Mouse (Mus musculus) right cerebral cortex, postnatal 14 days (tissue): ENCODE measurements around the gene Pde2a.

Source experiments
- DNase-seq: peaks from one replicate; pipeline ENCODE4 v3.0.0; 2022

Pde2a gene

DNA sequence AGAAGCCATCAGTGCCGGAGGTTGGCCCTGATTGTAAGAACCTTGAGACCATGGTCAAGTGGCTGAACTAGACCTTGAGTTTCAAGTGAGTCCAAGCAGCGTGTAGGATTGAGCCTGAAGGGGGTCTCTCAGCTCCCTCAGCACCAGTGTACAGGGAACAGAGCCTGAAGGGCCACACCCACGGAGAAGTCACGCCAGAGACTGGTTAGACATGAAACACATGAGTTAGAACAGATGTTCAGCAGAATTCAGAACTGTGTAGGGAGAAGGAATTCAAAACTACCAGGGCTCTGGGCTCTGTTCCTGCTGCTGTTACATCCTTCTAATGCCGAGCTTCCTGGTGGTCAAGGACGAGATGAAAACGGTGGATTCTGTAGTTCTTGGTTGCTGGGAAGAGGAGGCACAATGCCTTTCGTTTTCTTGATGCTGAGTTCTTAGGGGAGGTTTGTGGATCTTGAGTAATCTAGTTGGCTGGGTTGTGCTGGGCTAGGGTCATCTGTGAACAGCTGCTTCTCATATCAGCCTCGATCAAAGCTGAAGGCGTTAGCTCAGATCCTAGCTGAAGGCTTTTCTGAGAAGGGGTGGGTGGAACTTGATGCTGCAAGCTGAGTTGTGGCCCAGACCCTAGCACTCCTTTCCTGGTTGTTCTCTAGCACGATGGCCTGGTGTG, 11.1 kb upstream of the Pde2a start, which contains the start of gene Gm45837:
Gene Gm45837, plus strand, starts transcription at position 620 of the 670 bp plus-strand sequence.
- DNase-seq, result no peak

DNA sequence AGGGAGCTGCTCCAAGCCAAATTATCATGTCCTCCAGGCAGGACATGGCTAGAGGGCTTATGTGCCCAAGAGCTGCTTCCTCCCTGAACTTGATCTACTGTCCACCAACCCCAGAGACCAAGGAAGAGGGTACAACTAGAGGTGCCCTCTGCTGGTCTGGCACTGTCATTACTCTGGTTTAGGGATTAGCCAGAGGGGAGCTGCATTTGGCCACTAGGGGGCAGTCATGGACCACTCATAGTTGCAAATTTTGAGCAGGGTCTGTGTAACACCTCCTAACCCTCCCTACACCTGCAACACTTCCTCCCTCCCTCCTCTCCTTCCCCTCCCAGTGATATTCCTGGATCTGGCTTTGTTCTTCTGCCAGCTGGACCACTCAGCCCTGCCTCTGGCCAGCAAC, 8.7 kb upstream of the Pde2a start:
- DNase-seq, result peak; percentile 92

DNA sequence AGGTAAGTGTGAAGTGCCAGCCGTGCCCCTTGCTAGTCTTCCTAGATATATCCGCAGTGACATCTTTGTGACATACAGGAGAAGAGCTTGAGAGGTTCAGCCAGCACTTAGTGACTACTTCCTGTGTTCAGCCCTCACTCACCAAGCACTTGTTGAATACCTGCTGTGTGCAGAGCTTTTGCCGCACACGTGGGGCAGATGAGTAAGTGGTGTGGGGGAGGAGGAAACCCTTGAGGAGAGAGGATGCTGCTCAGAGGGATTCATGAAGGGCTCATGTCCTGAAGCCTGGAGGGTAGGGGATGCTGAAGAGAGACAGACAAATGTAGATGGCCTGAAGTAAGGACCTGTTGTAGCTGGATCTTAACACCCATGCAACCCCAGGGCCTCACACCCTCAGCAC, 7.3 kb upstream of the Pde2a start:
- DNase-seq, result no peak

DNA sequence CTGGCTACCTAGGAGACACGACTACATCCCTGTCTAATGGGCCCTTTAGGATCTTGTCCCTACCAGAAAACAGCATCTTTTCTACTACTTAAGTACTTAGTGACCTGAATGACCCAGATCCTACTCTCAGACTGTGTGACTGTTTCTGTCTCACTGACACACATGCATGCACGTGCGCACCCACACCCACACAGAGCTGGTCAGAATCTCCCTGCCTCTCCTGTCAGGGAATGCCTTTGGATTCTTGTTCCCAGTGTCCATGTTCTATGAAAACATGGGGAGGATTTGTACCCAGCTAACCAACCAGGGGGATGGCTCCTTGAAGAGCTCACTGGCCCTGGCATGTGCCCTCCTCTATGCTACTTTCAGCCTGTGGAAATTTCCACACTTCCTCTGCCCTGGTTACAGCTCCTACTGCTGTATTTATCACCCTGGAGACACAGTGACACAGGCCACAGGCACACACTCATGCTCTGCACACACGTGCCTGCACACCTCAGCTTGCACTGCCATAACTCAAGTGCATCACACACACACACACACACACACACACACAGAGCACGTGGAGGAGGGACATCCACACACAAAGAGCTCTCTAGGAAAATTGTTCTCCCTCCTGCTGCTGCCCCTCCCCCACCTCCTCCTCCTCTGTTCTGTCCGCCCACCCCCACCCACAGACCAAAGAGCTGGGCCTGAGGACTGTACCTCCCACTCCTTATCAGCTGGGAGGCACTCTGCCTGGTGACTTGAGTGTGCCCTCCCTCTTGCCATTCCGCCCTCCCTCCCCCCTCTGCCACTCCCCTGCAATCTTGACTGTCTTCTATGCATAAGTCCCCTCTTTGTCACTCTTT, 6.6 kb upstream of the Pde2a start:
- peak; percentile 61 for DNase-seq

DNA sequence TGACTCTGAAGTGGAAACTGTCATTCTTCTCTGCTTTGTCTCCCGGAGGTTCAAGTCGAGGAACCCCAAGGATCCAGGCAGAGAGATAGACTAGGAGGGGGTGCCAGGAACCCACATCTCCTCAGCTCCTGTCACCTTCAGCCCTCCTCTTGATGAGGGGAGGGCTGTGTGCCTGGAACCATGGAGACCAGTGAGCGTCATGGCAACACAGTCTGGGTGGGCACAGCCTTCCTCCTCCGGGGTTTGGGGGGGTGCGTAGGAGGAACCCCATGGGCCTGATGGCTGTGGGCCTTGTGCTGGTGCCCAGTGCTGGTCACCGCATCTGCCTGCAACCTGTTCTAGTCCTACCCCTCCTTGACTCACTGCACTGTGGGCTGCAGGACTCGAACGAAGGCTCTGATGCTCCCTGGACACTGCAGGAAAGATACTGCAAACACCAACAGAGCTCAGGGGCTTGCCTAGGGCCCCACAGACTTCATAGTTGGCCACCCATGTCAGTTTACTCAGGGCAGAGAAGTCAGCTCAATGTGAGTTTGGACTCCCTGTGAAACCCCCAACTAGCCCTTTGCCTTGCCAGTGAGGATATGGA, 5.9 kb upstream of the Pde2a start:
- DNase-seq, result no peak

DNA sequence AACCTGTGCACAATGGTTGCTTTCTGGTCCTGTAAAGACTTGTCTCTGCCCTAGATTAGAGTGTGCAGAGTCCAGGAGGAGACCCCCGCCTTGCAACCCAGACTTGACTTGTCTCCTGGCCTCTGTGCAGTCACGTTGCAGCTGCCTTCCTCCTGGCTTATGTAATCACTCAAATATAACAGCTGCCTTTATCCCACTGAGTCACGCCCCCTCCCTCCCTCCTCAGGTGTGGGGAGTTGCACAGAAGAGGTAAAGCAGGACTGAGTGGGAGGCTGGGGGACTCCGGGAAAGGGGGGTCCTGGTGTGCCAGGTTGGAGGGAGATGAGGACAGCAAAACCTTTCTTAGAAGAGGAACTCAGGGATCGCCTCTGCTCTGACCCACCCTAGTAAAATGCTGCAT, 5.1 kb upstream of the Pde2a start:
- DNase-seq, result no peak

DNA sequence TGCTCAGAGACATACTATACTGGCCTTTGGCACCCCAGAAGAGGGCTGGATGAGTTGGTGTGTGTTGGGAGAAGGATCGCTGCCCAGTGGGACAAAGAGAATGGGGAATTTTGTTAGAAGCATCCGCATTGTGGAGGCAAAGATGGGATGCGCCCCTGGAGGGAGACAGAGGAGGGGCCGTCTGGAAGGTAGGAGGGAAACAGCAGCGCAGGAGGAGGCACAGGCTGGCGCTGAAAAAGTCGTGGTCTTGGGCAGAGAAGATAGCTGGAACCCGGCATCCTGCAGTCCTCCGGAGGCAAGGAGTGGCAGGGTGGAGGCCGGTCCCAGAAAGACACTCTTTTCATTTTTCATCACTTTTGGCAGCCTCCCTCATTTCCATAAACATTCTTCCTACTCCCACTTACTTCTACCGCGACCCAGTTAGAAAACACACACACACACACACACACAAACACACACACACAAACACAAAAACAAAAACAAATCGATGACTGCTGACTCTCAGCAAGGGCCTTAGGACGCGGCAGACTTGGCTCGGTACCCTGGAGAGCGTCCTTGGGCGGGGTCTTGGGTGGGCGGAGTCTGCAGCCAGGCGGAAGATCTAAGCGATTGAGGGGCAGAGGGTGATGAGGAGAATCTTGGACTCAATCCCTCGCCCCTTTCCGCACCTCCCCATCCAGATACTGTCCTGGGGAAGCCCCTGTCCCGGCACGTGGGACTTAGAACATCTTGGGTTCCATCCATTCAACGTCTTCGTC, 2.3 kb upstream of the Pde2a start:
- DNase-seq, result no peak

DNA sequence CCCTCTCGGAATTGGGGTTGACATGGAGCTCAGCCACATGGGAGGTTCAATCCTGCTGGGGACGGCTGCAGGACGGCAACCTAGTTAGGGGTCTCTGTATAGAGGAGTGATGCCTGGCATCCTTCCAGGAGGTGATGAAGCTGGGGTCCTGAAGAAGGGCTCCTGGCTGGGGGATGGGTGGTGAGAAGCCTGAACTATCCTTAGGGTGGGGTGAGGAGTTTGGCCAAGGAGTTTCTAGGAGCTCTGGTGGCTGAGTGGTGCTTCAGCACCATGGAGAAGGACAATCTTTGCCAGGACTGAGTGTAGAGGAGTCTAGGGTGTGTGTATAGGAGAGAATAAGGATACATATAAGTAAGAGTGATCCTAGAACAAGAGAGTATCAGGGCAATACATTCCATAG, 578 bp downstream of the Pde2a start:
- no peak for DNase-seq

DNA sequence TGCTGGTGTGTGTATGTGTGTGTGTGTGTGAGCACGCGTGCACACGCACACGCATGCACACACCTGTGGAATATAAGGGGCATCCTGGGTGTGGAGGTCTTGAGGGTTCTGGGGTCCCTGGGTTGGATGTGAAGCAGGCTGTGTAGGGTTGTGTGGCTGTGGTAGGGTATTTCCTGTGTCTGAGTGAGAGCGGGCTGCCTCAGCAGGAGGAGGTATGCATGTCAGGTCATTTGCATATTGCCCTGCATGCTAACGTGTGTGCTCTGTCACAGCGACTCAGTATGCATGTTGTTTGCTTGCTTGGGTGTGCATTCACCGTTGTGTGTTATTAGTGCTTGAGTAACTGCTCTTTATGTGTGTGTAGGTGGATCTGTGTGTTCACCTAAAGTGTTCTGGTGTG, 1.2 kb downstream of the Pde2a start:
- DNase-seq, result no peak

DNA sequence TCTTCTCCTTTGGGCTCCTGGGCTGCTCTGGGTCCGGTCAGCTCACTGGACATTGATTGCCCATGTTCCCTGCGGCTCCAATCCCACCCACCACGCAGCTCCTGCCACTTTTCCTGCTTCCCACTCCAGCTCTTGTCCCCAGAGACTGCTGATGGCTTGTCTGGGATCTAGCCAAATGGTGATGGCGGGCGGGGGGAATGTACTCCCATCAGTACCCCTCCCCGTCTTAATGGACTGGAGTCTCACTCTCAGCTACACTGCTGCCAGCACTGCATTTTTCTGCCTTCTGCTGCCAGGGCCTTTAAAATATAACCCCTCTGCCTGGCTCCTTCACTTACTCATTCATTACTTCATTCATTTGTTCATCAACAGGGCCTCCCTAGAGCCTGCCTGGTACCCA, 2.5 kb downstream of the Pde2a start:
- no peak for DNase-seq

DNA sequence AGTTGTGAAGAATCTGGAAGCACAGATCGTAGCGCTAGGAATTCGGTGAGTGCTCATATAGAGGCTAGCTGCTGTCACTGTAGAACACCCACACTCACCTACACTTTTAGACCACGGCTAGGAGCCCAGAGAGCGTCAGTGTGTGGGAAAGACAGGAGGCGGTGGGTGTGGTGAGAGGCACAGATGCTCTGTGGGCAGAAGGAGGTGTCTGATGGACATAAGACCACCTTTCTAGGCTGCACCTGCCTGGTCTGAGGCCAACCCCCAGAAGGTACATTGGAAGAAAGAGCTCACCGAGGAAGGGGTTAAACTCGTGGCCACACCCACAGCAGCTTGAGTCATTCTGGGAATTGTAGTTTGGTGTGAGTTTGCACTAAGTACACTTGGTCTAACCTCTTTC, 5.2 kb downstream of the Pde2a start:
- no peak for DNase-seq

DNA sequence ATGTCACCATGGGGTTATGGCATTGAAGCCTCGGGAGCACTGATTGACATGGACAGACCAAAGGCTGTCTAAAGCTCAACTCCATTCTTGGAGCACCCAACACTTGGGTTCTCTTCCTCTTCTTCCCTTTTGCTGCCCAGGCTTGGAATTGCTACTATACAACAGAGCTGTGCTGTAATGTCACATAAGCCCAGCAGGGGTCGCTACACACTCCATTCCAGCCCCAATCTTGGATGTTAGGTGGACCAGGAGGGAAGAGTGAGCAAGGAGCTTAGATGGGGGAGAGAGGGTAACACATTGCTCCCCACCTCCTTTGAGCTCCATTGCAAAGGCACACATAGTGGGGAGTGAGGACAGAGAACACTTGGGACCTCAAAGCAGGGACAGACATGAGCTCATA, 6.2 kb downstream of the Pde2a start:
- peak; percentile 65 for DNase-seq

DNA sequence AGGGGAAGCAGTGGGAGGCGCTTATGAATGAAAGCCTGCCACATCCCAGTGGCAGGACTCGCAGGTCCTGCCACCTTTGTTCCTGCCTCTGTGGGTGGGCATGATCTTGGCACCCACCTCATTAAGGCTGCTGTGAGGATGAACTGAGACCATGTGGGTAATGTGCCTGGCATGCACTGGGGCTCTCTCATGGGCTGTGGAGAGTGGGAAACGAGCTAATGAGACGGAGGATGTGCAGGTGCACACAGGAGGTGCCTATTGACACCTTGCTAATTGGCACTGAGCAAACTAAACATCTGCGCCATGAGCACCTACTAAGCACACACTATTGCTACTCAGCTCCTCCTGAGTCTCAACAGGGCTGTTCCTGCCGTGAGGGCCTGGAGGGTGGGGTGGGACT, 13.5 kb downstream of the Pde2a start:
- no peak for DNase-seq

DNA sequence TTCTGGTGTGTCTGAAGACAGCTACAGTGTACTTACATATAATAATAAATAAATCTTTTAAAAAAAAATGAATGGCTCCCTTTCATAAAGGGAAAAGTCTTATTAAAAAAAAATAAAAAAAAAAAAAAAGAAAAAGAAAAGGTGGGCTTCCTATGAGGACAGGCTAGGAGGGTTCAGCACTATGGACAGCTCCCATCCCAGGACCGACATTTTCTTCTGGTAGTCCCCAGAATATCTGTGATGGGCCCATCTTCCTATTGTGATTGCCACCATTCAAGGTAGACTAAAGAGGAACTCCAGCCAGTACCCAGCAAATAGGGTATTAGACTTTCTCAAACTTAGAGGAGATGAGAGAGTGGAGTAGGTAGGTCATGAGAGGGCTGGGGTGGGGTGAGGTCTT, 16.4 kb downstream of the Pde2a start:
- DNase-seq, result no peak

DNA sequence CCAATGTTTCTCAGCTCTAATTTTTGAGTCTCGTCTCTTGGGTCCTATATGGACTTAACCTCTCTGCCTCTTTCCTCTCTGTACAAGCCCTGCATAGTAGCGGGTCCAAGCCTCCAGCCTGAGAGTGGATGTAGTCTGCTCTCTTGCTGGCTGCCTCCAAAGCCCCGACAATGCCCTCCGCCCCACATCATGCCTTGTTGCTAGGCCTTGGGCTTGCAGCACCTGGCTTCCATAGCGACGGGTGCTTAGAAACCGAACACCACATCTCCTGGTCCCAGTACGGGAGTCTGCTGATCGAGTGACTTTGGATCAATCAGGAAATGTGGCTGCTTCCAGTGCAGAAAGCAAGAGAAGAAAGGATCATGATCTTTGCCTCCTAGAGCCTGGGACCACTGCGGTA, 21.6 kb downstream of the Pde2a start:
- no peak for DNase-seq

DNA sequence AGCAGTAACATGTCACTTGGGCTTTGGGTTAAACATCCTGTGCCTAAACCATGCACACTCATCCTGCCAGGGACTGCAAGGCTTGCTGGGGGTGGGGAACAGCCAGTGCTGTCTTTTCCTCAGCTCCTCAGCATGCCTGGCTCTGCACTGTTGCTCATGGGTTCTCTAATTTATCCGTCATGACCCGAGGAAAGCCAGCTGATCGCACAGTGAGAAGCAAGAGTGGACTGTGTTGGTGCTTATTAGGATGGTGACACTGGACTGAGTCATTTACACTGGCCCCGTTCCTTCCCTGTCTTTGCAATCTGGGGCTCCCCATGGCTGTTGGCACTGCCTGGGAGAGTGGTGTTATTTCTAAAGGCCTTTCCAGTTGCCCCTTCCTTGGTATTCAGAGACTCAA, 22.7 kb downstream of the Pde2a start:
- DNase-seq, result no peak

DNA sequence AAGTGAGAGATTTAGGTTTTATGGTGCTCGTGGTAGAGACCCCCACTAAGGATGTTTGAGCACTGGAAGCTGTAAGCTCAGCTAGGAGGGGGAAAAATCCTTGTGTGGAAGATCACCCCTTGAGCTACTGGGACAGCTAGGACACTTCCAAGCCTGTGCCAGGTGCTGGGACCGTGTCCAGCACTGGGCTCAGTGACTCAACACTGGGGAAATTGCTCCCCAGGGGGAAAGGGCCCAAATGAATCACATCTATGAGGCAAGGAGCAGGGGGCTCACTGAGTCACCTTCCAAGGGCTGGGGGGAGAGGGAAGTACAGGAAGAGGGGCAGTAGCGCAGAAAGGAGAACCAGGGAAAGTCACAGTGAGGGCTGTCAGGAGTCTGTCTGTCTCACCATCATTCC, 28.4 kb downstream of the Pde2a start:
- DNase-seq, result no peak

DNA sequence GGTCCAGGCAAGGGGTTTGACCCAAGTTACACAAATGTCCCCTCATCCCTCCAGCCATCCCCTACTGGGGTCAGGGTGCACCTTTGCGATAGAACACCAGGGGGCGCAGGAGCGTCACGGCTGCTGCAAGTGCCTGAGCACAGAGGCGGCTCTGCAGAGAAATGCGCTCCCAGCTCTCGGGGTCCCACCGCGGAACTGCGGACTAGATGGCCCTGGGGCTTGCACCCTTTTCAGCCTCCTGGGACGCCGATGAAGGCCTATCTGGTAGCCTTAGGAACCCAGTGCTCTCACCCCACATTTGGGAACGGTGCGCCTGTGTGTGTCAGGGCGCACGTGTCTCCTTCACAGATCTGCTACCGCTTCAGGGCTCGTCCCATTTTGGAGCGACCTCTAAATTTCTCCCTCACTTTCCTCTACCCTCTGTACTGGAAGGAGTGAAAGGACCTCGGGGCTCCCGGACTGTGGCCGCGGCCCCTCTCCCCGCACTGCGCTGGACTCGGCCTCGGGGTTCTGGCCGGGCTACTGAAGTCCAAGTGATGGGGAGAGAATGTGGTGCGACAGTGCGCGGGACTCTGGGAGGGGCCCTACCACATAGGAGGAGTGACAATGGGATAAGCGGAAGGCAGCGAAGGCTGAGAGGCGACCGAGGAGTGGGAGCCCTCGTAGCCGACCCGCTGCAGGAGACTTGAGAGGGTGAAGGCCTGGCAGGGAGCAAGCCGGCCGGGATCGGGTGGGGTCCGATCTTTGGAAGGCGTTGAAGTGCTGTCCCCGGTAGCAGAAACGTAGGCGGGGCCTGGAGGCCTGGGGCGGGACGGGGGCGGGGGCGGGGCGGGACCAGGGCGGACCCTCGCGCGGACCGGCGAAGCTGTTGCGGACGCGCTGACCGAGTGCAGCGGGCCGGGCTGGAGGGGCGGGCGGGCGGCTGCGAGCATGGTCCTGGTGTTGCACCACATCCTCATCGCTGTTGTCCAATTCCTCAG, 29.2 kb downstream of the Pde2a start:
- peak; percentile 91 for DNase-seq

DNA sequence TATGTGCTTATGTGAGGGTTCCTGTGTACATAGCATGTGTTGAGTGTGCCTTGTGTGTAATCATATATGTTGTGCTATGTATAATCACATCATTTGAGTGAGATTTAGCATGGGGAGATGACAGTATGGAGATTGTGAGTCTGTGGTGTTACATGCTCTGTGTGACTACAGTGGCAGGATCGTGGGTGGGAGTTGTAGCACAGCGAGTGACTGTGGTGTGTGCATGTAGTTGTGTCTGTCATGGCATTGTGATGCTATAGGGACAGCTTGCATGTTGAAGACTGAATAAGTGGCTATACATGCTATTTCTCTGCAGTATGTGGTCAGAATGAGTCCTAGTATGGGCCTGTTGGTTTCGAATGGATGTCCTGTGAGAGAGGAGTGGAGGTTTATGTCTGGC, 31.2 kb downstream of the Pde2a start:
- DNase-seq, result no peak

DNA sequence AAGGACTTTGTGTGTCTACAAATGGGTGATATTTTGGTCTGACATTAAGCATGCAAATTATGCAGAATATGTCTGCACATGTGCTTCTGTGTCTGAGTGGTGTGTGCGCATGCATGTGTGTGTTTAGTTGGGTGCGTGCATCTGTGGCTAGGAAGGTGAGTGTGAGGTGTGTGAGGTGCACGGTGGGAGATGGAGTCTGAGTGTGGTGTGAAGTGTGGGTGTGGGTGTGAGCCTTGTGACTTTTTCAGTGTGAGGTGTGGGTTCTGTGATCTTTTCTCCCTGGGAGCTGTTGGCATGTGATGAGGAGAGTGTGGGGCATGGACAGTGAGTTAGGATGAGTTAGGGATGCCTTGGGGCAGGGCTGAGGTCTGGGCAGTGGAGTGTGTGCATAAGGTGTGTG, 31.8 kb downstream of the Pde2a start:
- DNase-seq, result no peak

DNA sequence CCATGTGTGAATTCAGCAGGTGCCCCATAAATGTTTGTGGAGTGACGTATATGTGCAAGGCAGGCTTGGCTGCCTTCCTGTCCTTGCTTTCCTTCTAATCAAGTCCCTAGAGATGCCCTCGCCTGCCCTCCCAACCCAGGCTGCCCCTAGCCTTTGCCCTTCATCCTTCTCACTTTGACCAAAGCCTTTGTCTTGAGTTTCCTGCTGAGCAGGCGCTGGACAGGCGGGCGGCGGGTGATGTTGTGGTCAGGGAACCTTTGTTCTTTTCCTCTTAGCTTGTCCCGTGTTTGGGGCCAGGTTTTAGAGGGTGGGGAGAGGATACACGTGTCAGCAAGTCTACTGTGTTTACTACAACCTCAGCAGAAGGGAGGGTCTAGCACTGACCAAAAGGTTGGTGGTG, 32.2 kb downstream of the Pde2a start:
- DNase-seq, result no peak

DNA sequence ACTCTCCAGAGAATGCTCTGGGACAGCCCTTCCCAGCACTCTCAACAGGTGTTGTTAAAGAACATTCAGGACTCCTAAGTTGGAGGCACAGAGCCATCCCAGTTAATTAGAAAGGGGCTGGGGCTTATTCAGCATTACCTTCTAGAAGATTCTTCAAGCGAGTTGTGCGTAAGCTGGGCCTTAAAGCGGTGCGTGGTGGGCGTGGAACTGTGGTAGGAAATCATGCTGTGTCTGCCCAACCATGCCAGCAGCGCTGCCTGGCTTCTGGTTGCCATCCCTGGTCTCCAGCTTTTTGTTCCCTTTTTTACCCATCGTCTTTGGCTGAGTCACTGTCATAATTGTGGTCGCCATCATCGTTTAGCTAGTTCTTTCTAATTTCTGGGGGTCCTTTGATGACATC, 33.0 kb downstream of the Pde2a start:
- no peak for DNase-seq
